Mouse (Mus musculus): ENCODE results near the gene Nln. TPM values are rescaled to one million over a fixed set of nuclear protein-coding genes. Genes with fewer than 3 reads are reported as not detected.

Nln gene
- polyA plus RNA-seq, 1 experiment from 2014 or later, result 66.4 TPM

- no peak overlapping the region for H3K9ac ChIP-seq (ENCODE audit: low read depth, low read length)
- no peaks in the 10 kb centered on the region for H3K4me1 ChIP-seq (ENCODE audit: control insufficient read depth, insufficient read depth, low read depth, low read length)
- no peak for ATAC-seq
- no peak overlapping the region for H3K4me3 ChIP-seq (ENCODE audit: low read length)
- H3K27me3 ChIP-seq (replicated peaks; ENCODE audit: control insufficient read depth, insufficient read depth, low read length), result no peaks in the 10 kb centered on the region
- H3K36me3 ChIP-seq (ENCODE audit: control insufficient read depth, insufficient read depth, low read length), result peaks cover 4% of the 10 kb centered on the region
- H3K9me3 ChIP-seq (ENCODE audit: control insufficient read depth, low read length), result peaks cover 4% of the 10 kb centered on the region
- H3K4me2 ChIP-seq (ENCODE audit: low read length), result no peak overlapping the region
- H3K27ac ChIP-seq (ENCODE audit: low read depth, low read length), result no peak overlapping the region
- 82% methylated on average over 8 of the region's 8 CpGs for WGBS
These were observed 116.0 kb downstream of the Nln start for GRCm38 (mm10) chr13:103993142-103994084.

GRCm38 (mm10) chr13:103986660-103987059, 122.8 kb downstream of the Nln start:
- no peak for ATAC-seq
- Histone ChIP-seq H3K9me3 (ENCODE audit: control insufficient read depth, low read length) (peaks cover 6% of the 10 kb centered on the region), H3K4me1 (ENCODE audit: control insufficient read depth, insufficient read depth, low read depth, low read length) (no peaks in the 10 kb centered on the region), H3K27ac (ENCODE audit: low read depth, low read length) (no peak overlapping the region), H3K4me3 (ENCODE audit: low read length) (no peak overlapping the region), H3K4me2 (ENCODE audit: low read length) (no peak overlapping the region), H3K27me3 (replicated peaks; ENCODE audit: control insufficient read depth, insufficient read depth, low read length) (no peaks in the 10 kb centered on the region), H3K36me3 (ENCODE audit: control insufficient read depth, insufficient read depth, low read length) (peaks cover 7% of the 10 kb centered on the region), H3K9ac (ENCODE audit: low read depth, low read length) (no peak overlapping the region)
- 68% methylated on average over 4 of the region's 4 CpGs for WGBS

DNA sequence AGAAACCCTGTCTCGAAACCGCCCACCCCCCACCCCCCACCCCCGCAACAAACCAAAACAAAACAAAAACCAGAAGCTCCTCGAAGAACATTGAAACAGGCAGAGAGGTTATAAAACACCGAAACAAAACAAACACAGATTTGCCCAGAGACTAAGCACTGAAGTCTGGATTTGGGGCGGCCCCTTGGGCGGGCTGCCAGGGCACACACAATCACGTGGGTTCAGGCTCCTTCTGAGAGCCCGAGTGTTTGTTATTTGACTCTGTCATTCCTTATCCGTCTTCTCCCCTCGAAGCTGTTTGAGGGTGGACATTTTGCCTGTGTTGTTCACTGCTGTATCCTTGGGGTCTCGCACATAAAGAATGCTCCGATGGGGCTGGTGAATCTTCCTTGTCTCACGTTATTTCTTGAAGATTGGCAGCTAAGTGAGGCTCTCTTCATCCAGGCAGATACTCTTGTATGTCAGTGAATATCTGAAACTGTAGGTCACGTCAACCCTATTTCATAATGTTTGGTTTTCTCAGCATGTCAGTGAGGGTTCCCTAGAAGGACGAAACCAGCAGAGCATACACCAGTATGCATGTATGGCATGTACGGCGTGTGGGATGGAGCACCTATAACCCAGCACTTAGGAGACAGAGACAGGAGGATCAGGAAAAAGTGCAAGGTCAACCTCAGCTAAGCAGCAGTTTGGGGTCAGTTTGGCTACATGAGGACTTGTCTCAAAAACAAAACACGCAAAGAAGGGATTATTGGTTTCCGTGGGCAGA, 123.7 kb downstream of the Nln start:
- H3K27ac ChIP-seq (ENCODE audit: low read depth, low read length), result no peak overlapping the region

DNA sequence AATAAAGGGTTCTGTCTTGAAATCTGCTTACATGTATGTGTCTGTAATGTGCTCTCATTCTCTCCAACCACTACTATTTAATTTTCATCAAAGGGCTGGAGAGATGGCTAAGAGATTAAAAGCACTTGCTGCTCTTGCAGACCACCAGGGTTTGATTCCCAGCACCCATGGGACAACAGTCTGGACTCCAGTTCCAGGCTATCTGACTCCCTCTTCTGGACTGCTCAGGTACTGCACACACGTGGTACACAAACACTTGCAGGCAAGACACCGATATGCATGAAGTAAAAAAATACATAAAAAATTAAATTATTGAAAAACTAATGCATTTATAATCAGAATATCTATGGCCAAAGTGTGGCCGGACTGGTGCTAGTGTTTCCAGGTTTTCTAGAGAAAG, 127.0 kb downstream of the Nln start:
- Histone ChIP-seq H3K36me3 (ENCODE audit: control insufficient read depth, insufficient read depth, low read length) (0 out of 2 replicates have a peak, but pooled peaks cover 3% of the 10 kb centered on the region), H3K27ac (ENCODE audit: low read depth, low read length) (no peak overlapping the region), H3K4me2 (ENCODE audit: low read length) (no peak overlapping the region), H3K4me3 (ENCODE audit: low read length) (no peak overlapping the region), H3K27me3 (replicated peaks; ENCODE audit: control insufficient read depth, insufficient read depth, low read length) (no peaks in the 10 kb centered on the region), H3K9me3 (ENCODE audit: control insufficient read depth, low read length) (peaks cover 5% of the 10 kb centered on the region; the same call in 1 of the 2 replicates), H3K4me1 (ENCODE audit: control insufficient read depth, insufficient read depth, low read depth, low read length) (no peaks in the 10 kb centered on the region), H3K9ac (ENCODE audit: low read depth, low read length) (no peak overlapping the region)
- 95% methylated on average over 3 of the region's 3 CpGs for WGBS
- no peak for ATAC-seq

More for the DNA sequence above, 123.7 kb downstream of the Nln start:
- WGBS, result 81% methylated on average over 20 of the region's 20 CpGs
- Histone ChIP-seq H3K4me1 (ENCODE audit: control insufficient read depth, insufficient read depth, low read depth, low read length) (no peaks in the 10 kb centered on the region), H3K4me2 (ENCODE audit: low read length) (no peak overlapping the region), H3K27me3 (replicated peaks; ENCODE audit: control insufficient read depth, insufficient read depth, low read length) (no peaks in the 10 kb centered on the region), H3K4me3 (ENCODE audit: low read length) (no peak overlapping the region), H3K9ac (ENCODE audit: low read depth, low read length) (no peak overlapping the region), H3K9me3 (ENCODE audit: control insufficient read depth, low read length) (peaks cover 6% of the 10 kb centered on the region), H3K36me3 (ENCODE audit: control insufficient read depth, insufficient read depth, low read length) (peaks cover 7% of the 10 kb centered on the region)
- ATAC-seq, result no peak

DNA sequence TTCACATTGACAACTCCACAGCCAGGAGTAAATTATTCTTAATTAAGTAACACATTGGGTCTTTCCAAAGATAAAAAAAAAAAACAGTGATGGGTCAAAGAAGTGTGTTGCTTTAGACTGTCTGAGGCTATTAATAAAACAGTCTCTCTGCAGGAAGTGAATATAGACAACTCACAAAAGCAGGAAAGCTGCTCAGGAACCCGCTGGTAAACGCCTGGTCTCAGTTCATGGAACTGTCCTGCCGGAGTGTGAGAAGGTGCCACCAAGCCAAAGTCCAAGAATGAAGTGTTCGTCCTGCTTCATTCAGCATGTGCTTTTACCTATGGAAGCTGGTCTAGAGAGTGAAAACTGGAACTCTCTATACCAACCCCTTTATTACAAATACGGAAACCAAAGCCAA, 129.0 kb downstream of the Nln start:
- Histone ChIP-seq H3K36me3 (ENCODE audit: control insufficient read depth, insufficient read depth, low read length) (no peaks in the 10 kb centered on the region), H3K9ac (ENCODE audit: low read depth, low read length) (no peak overlapping the region), H3K4me2 (ENCODE audit: low read length) (no peak overlapping the region), H3K4me3 (ENCODE audit: low read length) (no peak overlapping the region), H3K27ac (ENCODE audit: low read depth, low read length) (no peak overlapping the region), H3K27me3 (replicated peaks; ENCODE audit: control insufficient read depth, insufficient read depth, low read length) (no peaks in the 10 kb centered on the region), H3K4me1 (ENCODE audit: control insufficient read depth, insufficient read depth, low read depth, low read length) (no peaks in the 10 kb centered on the region), H3K9me3 (ENCODE audit: control insufficient read depth, low read length) (peaks cover 5% of the 10 kb centered on the region; the same call in 1 of the 2 replicates)
- ATAC-seq, result no peak
- 85% methylated on average over 5 of the region's 5 CpGs for WGBS

DNA sequence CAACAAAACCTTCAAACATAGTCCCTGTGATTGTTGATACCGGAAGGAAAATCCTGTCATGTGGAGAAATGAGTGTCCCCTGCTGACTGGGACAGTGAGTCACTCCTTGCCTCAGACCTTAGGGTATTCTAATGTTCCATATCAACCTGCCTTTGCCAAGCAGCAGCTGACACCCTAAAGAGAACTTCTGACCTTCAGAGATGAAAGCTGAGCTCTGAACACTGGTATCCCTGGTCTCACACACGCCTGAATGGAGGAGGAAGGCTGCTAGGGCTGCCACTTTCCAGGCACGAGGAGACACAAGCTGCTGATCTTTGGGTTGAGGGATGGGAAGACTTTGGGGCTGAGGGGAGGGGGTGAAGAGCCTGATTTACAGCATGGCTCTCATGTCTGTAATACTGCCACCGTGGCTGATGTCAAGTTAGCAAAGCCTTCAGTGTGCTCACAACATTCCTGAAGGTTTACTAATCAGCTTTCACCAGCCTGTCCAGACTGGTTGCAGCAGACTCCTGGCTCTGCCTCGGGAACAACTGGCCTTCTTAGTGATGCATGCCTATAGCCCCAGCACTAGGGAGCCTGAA, 131.0 kb downstream of the Nln start:
- Histone ChIP-seq H3K4me2 (ENCODE audit: low read length) (no peak overlapping the region), H3K27ac (ENCODE audit: low read depth, low read length) (no peak overlapping the region), H3K27me3 (replicated peaks; ENCODE audit: control insufficient read depth, insufficient read depth, low read length) (no peaks in the 10 kb centered on the region), H3K4me1 (ENCODE audit: control insufficient read depth, insufficient read depth, low read depth, low read length) (no peaks in the 10 kb centered on the region), H3K4me3 (ENCODE audit: low read length) (no peak overlapping the region), H3K36me3 (ENCODE audit: control insufficient read depth, insufficient read depth, low read length) (no peaks in the 10 kb centered on the region), H3K9ac (ENCODE audit: low read depth, low read length) (no peak overlapping the region), H3K9me3 (ENCODE audit: control insufficient read depth, low read length) (peaks cover 5% of the 10 kb centered on the region; the same call in 1 of the 2 replicates)
- no peak for ATAC-seq
- WGBS, result 55% methylated on average over 5 of the region's 5 CpGs

DNA sequence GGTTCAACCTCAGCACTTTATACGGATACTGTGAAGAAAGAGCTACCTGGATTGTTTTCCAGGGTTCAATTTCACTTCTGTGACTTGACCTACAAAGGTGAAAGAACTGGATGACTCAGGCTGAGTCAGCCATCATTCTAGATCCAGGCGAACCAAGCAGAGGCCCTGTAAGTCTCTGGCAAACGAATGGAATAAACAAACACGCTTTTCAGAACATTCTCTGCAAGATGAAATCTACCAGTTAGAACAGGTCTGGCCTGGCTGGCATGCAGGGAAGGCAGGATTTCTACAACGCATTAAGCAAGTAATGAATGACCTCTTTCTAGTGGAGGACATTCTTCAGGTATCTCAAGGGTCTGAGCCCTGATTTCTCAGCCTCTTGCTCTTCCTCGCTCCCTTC, 131.6 kb downstream of the Nln start:
- Histone ChIP-seq H3K27me3 (replicated peaks; ENCODE audit: control insufficient read depth, insufficient read depth, low read length) (no peaks in the 10 kb centered on the region), H3K9ac (ENCODE audit: low read depth, low read length) (no peak overlapping the region), H3K9me3 (ENCODE audit: control insufficient read depth, low read length) (peaks cover 5% of the 10 kb centered on the region; the same call in 1 of the 2 replicates), H3K27ac (ENCODE audit: low read depth, low read length) (no peak overlapping the region), H3K36me3 (ENCODE audit: control insufficient read depth, insufficient read depth, low read length) (no peaks in the 10 kb centered on the region), H3K4me3 (ENCODE audit: low read length) (no peak overlapping the region), H3K4me1 (ENCODE audit: control insufficient read depth, insufficient read depth, low read depth, low read length) (no peaks in the 10 kb centered on the region), H3K4me2 (ENCODE audit: low read length) (no peak overlapping the region)
- 80% methylated on average over 6 of the region's 6 CpGs for WGBS
- ATAC-seq, result no peak

DNA sequence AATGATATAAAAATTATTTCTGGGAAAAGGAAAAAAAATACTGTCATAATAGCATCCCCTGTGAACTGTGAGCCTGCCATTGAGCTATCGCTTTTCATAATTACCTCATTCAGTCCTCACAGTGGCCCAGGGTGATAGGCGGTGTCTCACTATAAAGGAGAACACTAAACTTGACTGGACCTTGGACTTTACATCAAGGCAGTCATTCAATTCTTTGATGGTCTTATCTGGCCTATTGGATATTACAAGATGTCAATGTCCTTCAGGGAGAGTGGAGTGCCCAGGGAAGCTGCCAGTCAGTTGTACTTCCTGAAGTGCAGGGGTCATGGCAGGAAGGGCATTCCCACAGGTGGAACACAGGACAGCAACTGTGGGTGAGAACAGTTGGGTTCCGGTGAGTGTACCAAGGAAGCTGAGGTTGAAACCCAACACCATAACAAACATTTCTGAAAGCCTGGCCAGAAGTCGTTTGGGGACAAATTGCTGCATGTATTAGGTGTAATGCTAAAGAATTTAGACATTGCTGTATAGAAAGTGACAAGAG, 133.2 kb downstream of the Nln start:
- no peak overlapping the region for H3K27ac ChIP-seq (ENCODE audit: low read depth, low read length)
- peaks cover 3% of the 10 kb centered on the region; the same call in 1 of the 2 replicates for H3K9me3 ChIP-seq (ENCODE audit: control insufficient read depth, low read length)
- no peak overlapping the region for H3K9ac ChIP-seq (ENCODE audit: low read depth, low read length)
- 88% methylated on average over 4 of the region's 4 CpGs for WGBS
- H3K27me3 ChIP-seq (replicated peaks; ENCODE audit: control insufficient read depth, insufficient read depth, low read length), result no peaks in the 10 kb centered on the region
- ATAC-seq, result no peak
- H3K36me3 ChIP-seq (ENCODE audit: control insufficient read depth, insufficient read depth, low read length), result no peaks in the 10 kb centered on the region
- H3K4me1 ChIP-seq (ENCODE audit: control insufficient read depth, insufficient read depth, low read depth, low read length), result no peaks in the 10 kb centered on the region
- no peak overlapping the region for H3K4me2 ChIP-seq (ENCODE audit: low read length)
- H3K4me3 ChIP-seq (ENCODE audit: low read length), result no peak overlapping the region
